Mouse (Mus musculus) layer of hippocampus, postnatal 14 days (tissue): Measurements from ENCODE around the gene Sstr3. TPM values are rescaled to one million over a fixed set of nuclear protein-coding genes. Genes with fewer than 3 reads are reported as not detected.
A peak's percentile ranks its signal among the peaks of the same experiment; 100 is the strongest.

Experiments used
- DNase-seq, 2 experiments: peaks; one replicate each; pipeline ENCODE4 v3.0.0; 2021 to 2022; ENCODE audit warnings: low spot score in 2 of 2, mixed read lengths in 1 of 2
- total RNA-seq, 2 experiments: library from RNA; stranded (reverse); gene quantifications; 2 replicates each; pipeline ENCODE4 v1.2.3; 2021

The Sstr3 gene
- total RNA-seq, 2 experiments from 2014 or later: 22.9 to 23.9 TPM

GRCm38 (mm10) chr15:78563344-78563743 is 18.9 kb upstream of the Sstr3 start:
- no peak for DNase-seq

DNA sequence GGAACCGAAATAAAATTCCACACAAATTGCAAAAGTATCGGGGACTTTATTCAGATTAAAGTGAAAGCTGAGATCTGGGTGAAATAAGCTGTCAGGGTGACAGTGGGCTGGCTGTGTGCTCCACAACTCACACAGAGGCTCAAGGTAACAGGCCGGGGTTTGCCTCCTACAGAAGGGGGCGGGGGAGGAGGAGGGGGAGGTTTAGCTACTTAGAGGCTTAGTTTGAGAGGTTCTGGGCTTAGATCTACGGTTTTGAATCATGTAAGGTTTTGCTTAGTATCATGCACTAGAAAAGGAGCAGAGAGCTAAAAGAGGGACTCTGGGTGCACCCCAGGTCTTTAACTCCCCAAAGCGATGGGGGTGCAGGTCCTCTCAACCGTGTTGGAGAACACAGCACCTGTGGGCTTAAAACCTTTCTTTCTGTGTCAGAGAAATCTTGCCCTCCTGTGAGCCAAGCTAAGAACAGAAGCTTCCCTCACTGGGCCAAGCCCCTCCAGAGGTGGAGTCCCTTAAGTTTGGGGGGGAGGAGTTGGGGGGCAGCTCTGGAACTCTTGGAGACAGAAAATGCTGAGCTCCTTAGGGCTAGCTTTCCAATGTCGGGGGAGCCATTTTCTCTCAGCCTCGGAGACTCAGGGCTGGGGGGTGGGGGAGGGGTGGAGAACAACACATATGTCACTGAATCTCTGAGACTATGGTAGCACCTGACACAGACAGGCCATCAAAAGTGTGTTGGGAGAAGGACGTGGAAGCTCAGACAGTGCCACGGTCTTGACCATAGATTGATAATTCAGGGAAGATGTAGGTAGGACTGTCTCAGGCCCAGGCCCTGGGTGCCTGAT is 14.9 kb upstream of the Sstr3 start:
- no peak for DNase-seq

DNA sequence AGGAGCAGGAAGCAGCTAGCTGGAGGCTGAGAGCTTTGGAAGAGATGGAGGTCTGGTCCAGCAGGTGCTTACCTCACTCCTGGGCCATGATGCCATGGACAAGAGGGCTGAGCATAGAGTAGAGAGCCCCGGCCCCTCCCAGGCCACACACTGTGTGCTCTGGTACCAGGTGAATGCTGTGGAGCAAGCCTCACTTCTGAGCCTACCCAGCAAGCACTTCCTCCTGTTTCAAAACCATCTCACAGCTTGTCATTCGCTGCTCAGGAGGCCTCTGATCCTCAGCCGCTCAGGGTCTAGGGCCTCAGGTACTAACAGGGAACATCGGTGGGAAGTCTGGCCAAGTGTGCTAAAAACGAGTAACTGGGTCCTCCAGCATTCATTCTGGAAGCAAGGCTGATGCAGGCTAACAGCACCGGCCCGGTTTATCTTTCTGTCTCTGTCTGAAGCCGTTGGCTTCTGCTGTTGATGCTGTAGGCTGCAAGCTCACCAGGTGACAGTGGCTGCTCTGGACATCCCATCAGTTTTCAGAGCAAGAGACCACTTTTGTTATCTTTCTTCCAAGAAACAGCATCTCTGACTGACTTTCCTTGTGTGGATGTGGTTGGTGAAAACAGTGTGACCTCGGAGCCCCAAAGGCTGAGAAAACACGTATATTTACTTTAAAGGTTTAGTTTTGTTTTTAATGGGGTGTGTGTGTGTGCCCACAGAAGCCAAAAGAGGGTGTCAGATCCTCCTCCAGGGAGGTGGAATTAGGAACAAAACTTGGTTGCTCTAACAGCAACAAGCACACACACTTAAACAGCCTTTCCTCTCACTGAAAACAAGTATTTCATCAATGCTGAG is 13.4 kb upstream of the Sstr3 start:
- no peak for DNase-seq

DNA sequence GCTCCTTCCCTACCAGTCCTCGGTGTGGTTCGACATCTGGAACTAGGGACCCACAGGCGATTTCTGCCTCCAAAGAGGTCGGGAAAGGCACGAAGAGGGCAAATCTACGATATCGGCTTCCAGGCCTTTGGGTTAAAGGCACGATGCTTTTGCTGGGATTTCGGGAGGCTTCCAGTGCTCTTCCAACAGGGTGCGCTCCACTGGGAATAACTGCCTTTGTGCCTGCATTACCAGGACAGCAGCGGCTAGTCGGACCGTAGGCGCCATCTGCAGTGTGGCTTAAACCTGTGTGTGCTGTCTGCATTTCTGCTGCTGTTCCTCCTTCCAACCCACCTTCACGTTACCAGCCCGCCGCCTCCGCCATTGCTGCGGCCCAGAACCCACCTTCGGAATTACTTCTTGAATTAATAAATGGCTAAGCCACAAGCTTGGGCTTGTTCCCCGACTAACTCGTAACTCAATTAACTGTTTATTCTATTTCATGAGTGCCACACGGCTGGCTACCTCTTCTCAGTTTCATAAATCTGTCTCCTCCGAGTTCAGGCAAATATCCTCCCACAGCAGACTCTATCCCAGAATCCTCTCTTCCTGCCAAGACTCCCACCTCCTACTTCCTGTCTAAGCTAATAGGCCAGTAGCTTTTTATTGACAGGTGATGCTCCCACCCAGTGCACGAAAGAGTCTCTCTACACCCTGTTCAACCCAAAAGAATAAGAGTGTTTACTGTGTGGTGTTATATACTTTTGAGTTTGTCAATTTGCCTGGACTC is 10.2 kb upstream of the Sstr3 start:
- DNase-seq: no peak

DNA sequence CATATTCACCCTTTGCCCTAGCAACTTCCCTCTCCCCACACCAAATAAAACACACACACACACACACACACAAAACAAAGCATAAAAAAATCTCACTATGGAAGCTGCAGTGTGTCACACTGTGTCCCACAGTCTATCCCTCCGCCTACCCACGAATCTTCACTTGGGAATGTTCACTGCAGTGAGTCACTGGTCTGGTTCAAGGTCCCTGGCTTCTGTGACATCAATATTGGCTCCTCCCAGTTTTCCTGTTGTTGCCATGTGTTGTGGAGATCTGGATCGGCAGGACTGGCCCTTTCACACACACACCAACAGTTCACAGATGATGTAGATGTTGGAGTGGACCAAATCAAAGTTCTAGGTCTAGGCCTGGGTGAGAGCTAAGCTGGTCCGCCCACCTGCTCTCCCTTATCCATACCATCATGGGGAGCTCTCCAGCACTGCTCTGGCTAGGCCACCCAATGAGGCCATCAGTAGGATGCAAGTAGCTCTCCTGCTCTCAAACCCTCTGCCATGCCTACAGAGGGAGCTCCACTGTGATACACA is 4.8 kb upstream of the Sstr3 start:
- DNase-seq: no peak

- DNase-seq: no peak
These were observed 4.2 kb upstream of the Sstr3 start for GRCm38 (mm10) chr15:78548711-78549110.

DNA sequence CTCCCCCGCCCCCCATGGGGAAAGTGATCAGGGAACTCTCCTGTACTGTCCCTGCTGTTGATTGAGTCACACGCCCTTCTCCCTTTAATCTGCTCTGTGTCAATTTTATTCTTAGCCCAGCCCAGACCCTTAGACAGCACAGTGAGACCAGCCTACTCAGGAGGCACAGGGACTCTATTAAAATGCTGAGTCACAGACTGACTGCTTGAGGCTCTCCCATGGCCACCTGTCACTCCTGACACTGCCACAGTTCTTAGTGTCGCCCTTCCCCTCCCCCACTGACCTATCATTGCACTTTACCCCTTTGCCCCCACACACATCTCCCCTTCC is 3.8 kb upstream of the Sstr3 start:
- DNase-seq: no peak

DNA sequence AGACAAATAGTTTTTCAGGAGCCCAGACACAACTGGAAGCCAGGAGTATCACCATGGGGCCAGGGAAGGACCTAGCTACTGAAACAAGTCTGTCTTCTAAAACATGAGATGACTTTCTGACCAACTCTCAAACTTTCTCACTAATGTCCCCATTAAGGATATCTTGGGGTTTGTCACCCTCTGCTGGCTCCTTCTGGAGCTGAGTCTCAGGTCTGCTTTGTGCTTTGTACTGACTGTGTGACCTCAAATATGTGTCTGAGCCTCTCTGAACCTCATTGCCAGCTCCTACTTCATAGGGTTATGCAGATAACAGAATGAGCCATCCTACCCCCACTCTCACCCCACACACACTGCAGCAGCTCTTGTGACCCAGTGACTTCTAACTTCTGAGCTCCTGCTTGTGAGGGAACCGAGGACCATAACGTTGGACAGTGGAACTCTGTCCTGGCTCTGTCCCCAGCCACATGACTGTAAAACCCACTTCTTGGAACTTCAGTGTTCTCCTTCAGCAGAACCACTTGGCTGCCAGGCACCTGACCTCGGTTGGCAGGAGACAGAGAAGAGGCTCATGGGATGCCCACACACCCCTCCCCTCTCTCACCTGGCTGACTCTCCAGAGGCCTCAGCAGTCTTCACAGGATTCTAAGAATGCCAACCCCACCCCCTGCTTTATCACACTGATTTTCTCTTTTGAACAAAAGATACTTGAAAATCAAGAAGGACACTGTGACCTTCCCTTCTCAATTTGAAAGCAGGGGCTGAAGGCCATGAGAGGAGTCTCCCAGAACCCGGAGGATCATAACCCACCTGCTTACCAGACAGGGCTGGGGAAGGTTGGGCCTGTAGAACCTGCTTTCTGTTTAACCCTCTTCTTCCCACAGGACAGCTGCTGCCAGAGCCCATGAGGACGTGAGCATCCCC is 3.2 kb upstream of the Sstr3 start:
- DNase-seq: no peak

DNA sequence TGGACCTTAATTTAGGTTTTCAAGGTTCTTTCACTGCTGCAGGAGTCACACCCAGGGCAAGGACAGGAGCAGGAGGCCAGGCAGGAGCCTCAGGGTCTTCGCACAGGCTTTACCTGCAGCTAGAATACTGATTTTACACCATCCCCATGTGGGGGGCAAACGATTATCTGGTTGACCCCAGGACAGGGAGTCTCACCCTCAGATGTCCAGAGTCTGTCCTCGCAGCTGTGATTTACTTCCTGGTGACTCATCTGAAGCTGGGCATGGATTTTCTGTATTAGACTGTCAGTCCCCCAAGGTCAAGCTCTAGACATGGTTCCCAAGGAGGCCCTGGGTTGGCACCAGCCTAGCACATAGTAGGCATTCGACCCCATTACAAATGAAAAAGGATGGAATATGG is 1.6 kb upstream of the Sstr3 start:
- no peak for DNase-seq

- no peak for DNase-seq
These were observed 444 bp downstream of the Sstr3 start for GRCm38 (mm10) chr15:78544041-78544440.

DNA sequence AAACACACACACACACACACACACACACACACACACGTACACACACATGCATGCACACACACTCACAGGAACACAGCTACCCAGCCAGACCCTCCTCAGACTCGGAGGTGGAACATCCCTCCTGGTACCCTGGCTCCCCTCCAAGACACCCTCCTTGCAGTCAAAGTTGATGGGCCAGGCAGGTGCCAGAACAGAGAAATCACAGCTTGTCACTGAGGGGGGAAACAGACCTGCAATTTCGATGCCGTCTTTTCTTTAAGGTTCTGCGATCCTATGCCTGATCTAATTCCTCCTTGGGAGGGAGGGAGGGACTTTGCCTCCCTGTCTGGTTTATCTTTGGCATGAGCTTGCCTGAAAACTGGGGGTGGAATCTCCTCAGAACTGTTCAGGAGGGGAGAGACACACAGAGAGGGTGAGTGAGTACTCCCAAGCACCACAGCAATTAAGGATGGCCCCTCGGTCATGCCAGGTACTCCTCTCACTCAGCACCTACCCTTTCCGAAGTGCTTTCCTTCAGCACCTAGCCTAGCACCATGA is 1.6 kb downstream of the Sstr3 start:
- no peak for DNase-seq

DNA sequence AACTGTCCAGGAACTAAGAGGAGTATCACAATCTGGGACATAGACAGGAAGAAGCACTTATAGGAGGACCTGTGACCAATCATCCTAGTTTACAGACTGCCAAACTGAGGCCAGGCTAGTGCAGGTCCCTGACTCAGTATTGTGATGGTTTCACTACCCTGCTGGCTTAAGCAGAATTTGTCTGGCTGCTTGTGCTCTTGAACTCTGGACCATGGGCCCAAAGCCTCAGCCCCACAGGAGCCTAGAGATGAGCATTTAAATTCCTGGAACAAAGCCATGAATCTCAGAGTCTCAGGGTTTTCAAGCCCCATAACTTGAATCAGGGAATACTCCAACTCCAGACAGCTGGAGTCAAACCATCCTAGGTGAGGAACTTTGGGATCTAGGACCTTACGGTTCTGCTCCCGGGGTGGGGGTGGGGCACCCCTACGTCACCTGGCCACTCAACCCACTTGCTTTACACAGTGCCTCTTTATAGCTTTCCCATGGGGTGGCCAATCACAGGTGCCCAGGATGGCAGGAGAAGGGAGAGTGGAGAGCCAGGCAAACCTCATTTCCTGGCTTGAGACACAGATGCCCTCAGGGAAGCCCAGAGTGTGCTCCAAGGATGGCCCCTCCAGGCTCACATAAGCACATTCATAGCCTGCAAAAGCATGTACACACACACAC is 2.3 kb downstream of the Sstr3 start:
- no peak for DNase-seq

GRCm38 (mm10) chr15:78541606-78542005 is 2.9 kb downstream of the Sstr3 start:
- no peak for DNase-seq

DNA sequence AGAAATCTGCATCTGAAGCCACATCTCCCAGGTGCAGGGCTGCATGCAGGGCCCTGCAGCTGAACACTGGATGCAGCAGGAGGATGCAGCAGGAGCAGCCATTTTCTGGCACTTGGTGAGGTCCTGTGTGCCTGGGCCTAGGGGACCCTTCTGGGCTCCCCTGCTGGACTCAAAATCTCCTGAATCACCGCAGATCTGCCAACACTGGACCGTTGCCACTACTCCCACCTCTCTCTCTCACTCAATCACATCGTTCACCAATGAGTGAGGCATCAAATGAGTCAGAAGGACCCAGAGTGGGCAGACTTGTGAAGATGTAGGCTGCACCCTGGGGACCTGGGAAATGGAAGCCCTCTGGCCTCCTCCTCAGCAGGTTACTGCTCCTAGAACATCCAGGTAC is 3.4 kb downstream of the Sstr3 start:
- no peak for DNase-seq

DNA sequence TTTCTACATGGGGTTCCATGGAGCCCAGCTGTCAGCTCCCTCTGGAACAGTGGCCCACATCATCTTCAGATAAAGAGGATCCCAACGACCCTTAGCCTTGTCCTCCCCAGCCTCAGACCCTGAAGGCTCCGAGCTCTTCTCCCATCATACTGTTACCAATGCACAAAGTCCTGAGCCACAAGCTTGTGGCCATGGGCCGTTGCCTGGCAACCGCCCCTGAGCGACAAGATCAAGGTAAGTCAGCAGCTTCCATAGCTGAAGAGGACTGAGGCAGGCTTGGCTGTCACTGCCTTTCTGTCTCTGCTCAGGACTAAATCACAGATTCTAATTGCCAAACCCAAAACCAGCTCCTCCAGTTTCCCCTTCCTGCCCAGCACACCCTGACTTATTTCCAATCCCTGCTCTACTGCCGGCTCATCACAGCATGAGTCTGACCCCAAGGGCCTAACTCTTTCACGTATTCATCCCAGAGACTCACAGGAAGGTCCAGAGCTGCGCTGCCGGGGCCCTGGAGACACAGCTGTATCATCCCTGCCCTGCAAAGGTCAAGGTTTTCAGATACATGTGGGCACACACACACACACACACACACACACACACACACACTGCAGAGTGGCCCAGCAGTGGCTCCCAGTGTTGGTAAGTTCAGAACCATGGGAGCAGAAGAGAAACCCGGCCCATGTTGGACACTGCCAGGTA is 8.6 kb downstream of the Sstr3 start:
- no peak for DNase-seq

GRCm38 (mm10) chr15:78533346-78533835 is 11.1 kb downstream of the Sstr3 start:
- DNase-seq: no peak

DNA sequence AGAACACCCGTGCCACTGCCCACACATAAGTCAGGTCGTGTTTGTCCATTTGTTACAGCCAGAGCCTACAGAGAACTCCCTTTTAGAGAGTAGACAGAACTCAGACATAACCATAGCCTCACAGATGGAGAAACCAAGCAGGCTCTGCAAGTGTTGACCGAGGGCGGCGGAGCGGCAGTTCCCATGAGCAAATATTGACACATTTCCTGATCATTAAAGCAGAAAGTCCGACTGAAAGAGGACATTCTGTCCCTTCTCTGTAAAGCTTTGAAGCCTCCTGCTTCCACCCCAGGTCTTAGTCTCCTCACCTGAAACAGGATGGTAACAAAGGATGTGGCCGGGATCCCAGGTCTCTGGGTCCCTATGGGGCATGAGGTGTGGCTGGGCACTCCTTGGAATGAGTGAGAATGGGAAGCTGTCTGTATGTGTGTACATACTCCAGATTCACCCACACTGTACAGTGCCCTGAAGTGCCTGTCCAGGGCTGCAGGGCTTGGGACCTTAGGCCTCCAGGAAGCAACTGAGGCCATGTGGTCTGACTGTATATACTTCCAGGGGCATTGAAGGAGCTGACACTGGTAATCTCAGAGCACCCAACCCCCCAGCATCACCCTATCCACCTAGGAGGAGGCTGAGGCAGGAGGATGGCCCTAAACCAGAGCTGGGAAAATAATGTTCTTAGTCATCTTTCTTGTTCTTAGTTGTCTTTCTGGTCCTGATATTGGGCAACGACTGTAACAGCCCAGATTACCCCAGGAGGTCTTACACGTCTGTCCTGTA is 11.7 kb downstream of the Sstr3 start:
- DNase-seq: no peak

- DNase-seq: peak; percentile 100
These were observed 12.5 kb downstream of the Sstr3 start for GRCm38 (mm10) chr15:78531901-78532469.
